Mouse (Mus musculus) hindbrain, embryonic 15.5 days (tissue): ENCODE results near the gene Hspa5. TPM values are rescaled to one million over a fixed set of nuclear protein-coding genes. Genes with fewer than 3 reads are reported as not detected.
"Not testable (repeated sequence)": the region's sequence is repeated elsewhere in the genome, so short reads cannot be mapped to it uniquely, and the experiment has no call there.

Experiments used
- ATAC-seq: fragments of 200-750 bp; cut with Nextera tagmentation; 2 replicates; pipeline ENCODE4 v1.8.0; 2017; ENCODE audit warnings: low read depth, moderate number of reproducible peaks, moderate TSS enrichment; ENCODE audit not compliant: low FRiP score
- H3K27ac ChIP-seq: fragments of 300-500 bp; sonication (generic); replicated peaks from 2 replicates; pipeline ENCODE4 v1.5.1; 2015; ENCODE audit warnings: mild to moderate bottlenecking, inconsistent platforms
- H3K27me3 ChIP-seq: fragments of 300-500 bp; sonication (generic); 2 replicates; pipeline ENCODE4 v1.6.1; 2015; ENCODE audit warnings: control low read depth, inconsistent platforms
- H3K36me3 ChIP-seq: fragments of 300-500 bp; sonication (generic); 2 replicates; pipeline ENCODE4 v1.6.1; 2015; ENCODE audit warnings: control low read depth, inconsistent platforms
- H3K4me1 ChIP-seq: fragments of 300-500 bp; sonication (generic); replicated peaks from 2 replicates; pipeline ENCODE4 v1.6.1; 2015; ENCODE audit warnings: control low read depth, inconsistent platforms
- H3K4me2 ChIP-seq: fragments of 300-500 bp; sonication (generic); 2 replicates; pipeline ENCODE4 v1.6.1; 2015; ENCODE audit warnings: moderate library complexity, mild to moderate bottlenecking, inconsistent platforms
- H3K4me3 ChIP-seq: fragments of 300-500 bp; sonication (generic); 2 replicates; pipeline ENCODE4 v1.5.1; 2015; ENCODE audit warnings: mild to moderate bottlenecking, inconsistent platforms
- H3K9ac ChIP-seq: fragments of 300-500 bp; sonication (generic); 2 replicates; pipeline ENCODE4 v1.6.1; 2015; ENCODE audit warnings: inconsistent platforms
- H3K9me3 ChIP-seq: fragments of 300-500 bp; sonication (generic); 2 replicates; pipeline ENCODE4 v1.6.1; 2016; ENCODE audit warnings: control low read depth, inconsistent platforms
- WGBS: fragments of 180-500 bp; shearing (Covaris S2); methylation state at CpG from one replicate; pipeline ENCODE4 v1.1.7; 2015; 5-methylcytosine and 5-hydroxymethylcytosine counted together
- polyA plus RNA-seq: library from polyadenylated mRNA; unstranded; fragments of >200 nt; fragmentation: Nextera tagmentation; extraction: Ambion mirVana; gene quantifications from 2 replicates; pipeline ENCODE4 v1.2.1, GENCODE M21; 2015

Hspa5 gene
- polyA plus RNA-seq, 1 experiment from 2014 or later: 436 TPM

DNA sequence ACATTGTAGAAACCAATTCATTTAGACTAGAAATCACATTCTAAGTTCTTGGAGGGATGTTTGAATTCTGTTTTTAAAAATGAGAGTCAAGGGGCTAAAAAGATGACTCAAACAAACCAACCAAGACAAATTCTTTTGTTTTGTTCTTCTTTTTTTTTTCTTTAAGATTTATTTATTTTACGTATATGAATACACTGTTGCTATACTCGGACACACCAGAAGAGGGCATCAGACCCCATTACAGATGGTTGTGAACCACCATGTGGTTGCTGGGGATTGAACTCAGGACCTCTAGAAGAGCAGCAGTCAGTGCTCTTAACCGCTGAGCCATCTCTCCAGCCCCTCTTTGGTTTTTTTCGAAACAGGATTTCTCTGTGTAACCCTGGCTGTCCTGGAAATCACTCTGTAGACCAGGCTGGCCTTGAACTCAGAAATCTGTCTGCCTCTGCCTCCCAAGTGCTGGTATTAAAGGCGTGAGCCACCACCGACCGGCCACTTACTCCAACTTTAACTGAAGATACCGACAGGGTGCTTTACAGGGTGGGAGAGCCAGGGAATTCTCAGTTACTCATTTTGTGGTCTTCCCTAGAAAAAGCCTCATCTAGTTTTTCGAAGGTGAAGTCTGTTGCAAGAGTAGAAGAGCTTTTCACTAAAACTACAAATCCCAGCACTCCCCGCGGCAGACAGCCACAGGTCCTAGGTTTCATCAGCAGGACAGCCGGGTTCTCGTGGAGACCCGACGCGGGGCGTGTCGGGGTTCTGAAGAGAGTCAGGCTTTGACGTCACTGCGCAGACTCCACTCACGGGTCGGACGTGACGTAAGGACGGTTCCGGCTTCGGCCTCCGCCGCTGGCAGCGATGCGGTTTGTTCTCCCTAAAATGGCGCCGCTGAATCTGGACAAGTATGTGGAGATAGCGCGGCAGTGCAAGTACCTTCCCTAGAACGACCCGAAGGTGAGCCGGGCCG, 30.0 kb downstream of the Hspa5 start:
- peaks cover 24% of the 10 kb centered on the region for H3K4me1 ChIP-seq
- 0 out of 2 replicates have a peak, but pooled peaks cover 2% of the 10 kb centered on the region for H3K36me3 ChIP-seq
- no peaks in the 10 kb centered on the region for H3K27me3 ChIP-seq
- 5% methylated on average over 39 of the region's 39 CpGs for WGBS
- H3K9me3 ChIP-seq: no peaks in the 10 kb centered on the region
- peak; percentile 97 for ATAC-seq
- H3K9ac ChIP-seq: peak overlapping the region; percentile 87
- H3K4me3 ChIP-seq: peak overlapping the region; percentile 77
- H3K27ac ChIP-seq: peak overlapping the region; percentile 90
- H3K4me2 ChIP-seq: peak overlapping the region; percentile 75

GRCm38 (mm10) chr2:34802565-34803245, 30.9 kb downstream of the Hspa5 start:
- H3K9me3 ChIP-seq, H3K36me3 ChIP-seq, H3K27me3 ChIP-seq: not testable (repeated sequence)
- peak; percentile 28; the same call in 1 of the 2 replicates for ATAC-seq
- H3K4me1 ChIP-seq: peaks cover 24% of the 10 kb centered on the region
- H3K4me3 ChIP-seq: peak overlapping the region; percentile 77
- H3K4me2 ChIP-seq: peak overlapping the region; percentile 75
- WGBS: under 1% methylated on average over 30 of the region's 32 CpGs
- H3K27ac ChIP-seq: peak overlapping the region; percentile 90
- peak overlapping the region; percentile 87 for H3K9ac ChIP-seq

DNA sequence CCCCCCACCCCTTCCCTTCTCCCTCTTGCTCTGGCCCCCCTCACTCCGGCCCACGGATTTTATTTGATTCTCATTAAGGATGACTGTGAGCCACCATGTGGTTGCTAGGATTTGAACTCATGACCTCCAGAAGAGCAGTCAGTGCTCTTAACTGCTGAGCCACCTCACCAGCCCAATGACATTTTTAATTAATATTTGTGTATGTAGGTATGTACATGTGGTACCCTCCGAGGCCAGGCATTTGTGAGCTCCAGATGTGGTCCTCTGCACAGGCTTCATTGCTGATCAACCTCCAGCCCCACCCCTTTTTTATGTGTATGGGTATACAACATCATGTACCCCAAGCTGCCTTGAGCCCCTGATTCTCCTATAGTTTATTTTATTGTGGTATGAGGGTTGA, 32.0 kb downstream of the Hspa5 start:
- no peak overlapping the region for H3K27ac ChIP-seq
- peaks cover 11% of the 10 kb centered on the region for H3K36me3 ChIP-seq
- H3K4me2 ChIP-seq: peak overlapping the region; percentile 75
- H3K27me3 ChIP-seq: no peaks in the 10 kb centered on the region
- H3K4me3 ChIP-seq: peak overlapping the region; percentile 12; the same call in 1 of the 2 replicates
- 72% methylated on average over 3 of the region's 3 CpGs for WGBS
- peaks cover 24% of the 10 kb centered on the region for H3K4me1 ChIP-seq
- H3K9ac ChIP-seq: 0 out of 2 replicates have a peak overlapping the region, but pooled peaks have one; percentile 25
- H3K9me3 ChIP-seq: no peaks in the 10 kb centered on the region
- no peak for ATAC-seq

- Histone ChIP-seq H3K27ac (no peak overlapping the region), H3K4me1 (peaks cover 21% of the 10 kb centered on the region), H3K36me3 (peaks cover 13% of the 10 kb centered on the region), H3K9me3 (no peaks in the 10 kb centered on the region), H3K4me2 (0 out of 2 replicates have a peak overlapping the region, but pooled peaks have one; percentile 75), H3K4me3 (no peak overlapping the region), H3K9ac (no peak overlapping the region), H3K27me3 (no peaks in the 10 kb centered on the region)
- no peak for ATAC-seq
- WGBS: 96% methylated on average over 2 of the region's 2 CpGs
These were observed 32.4 kb downstream of the Hspa5 start for GRCm38 (mm10) chr2:34804172-34804571.

- no peak overlapping the region for H3K4me3 ChIP-seq
These were observed 33.0 kb downstream of the Hspa5 start for GRCm38 (mm10) chr2:34804815-34805214.

DNA sequence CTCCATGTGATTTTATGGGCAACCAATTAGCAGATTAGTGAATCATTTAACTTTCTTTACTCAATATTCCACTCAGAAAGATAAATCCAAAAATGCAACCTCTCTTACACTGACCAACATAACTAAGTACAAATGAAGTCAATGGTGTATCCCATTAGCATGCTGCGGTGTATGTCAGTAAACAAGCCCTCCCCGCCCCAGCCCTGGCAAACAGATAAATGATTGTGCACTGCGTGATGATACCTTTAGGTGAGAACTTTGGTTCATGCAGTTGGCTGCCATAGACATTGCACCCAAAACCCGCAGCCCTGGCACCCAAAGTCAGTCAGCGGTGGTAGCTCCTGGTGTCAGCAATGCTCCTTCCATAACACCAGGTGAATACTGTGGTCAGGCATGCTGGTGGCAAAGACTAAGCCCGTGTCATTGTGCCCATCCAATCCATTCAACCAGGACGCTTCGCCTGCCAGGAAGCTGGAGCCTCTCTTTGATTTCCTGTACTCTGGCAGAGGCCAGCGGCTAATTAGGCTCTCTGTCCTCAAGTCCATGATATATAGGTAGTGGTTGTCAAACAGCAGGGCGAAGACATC, 33.7 kb downstream of the Hspa5 start:
- H3K36me3 ChIP-seq: peaks cover 13% of the 10 kb centered on the region

More at GRCm38 (mm10) chr2:34804815-34805214, 33.0 kb downstream of the Hspa5 start:
- no peak overlapping the region for H3K27ac ChIP-seq
- H3K4me2 ChIP-seq: no peak overlapping the region
- no peak overlapping the region for H3K9ac ChIP-seq
- H3K4me1 ChIP-seq: peaks cover 19% of the 10 kb centered on the region
- no peaks in the 10 kb centered on the region for H3K27me3 ChIP-seq
- H3K9me3 ChIP-seq: no peaks in the 10 kb centered on the region
- WGBS: 79% methylated on average over 1 of the region's 1 CpGs
- peaks cover 13% of the 10 kb centered on the region for H3K36me3 ChIP-seq
- no peak for ATAC-seq

GRCm38 (mm10) chr2:34808057-34808456, 36.3 kb downstream of the Hspa5 start:
- H3K36me3 ChIP-seq: peaks cover 34% of the 10 kb centered on the region
- H3K4me3 ChIP-seq: no peak overlapping the region
- no peaks in the 10 kb centered on the region for H3K9me3 ChIP-seq
- H3K27me3 ChIP-seq: no peaks in the 10 kb centered on the region
- 93% methylated on average over 2 of the region's 2 CpGs for WGBS
- no peak overlapping the region for H3K4me2 ChIP-seq
- H3K9ac ChIP-seq: no peak overlapping the region
- H3K27ac ChIP-seq: no peak overlapping the region
- H3K4me1 ChIP-seq: peaks cover 16% of the 10 kb centered on the region
- ATAC-seq: no peak

More for the DNA sequence above, 33.7 kb downstream of the Hspa5 start:
- ATAC-seq: no peak
- Histone ChIP-seq H3K9me3 (no peaks in the 10 kb centered on the region), H3K9ac (no peak overlapping the region), H3K27ac (no peak overlapping the region), H3K4me3 (no peak overlapping the region), H3K4me1 (peaks cover 16% of the 10 kb centered on the region), H3K27me3 (no peaks in the 10 kb centered on the region), H3K4me2 (no peak overlapping the region)
- 92% methylated on average over 10 of the region's 10 CpGs for WGBS

DNA sequence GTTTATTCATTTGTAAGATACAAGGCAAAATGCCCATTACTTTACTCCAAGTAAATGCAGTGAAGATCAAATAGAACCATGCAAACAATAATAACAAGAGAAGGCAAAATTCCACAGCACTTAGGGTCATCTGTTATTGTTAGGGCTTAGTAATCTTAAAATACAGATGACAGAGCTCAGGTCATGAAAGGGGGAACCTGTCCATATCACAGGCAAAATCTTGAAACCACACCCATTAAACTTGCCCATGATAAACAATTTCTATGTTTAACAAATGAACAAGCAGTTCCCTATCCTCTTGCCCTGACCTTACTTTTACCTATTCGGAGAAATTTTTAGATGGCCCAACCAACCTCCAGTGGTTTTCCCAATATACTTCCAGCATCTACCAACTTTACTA, 37.8 kb downstream of the Hspa5 start:
- H3K27me3 ChIP-seq: no peaks in the 10 kb centered on the region
- peaks cover 4% of the 10 kb centered on the region; the same call in 1 of the 2 replicates for H3K4me1 ChIP-seq
- WGBS: 100% methylated on average over 1 of the region's 1 CpGs
- ATAC-seq: no peak
- no peak overlapping the region for H3K27ac ChIP-seq
- no peaks in the 10 kb centered on the region for H3K9me3 ChIP-seq
- H3K9ac ChIP-seq: no peak overlapping the region
- H3K4me2 ChIP-seq: no peak overlapping the region
- H3K4me3 ChIP-seq: no peak overlapping the region
- peaks cover 35% of the 10 kb centered on the region for H3K36me3 ChIP-seq

GRCm38 (mm10) chr2:34810775-34811174, 39.0 kb downstream of the Hspa5 start:
- Histone ChIP-seq H3K27me3 (no peaks in the 10 kb centered on the region), H3K9ac (no peak overlapping the region), H3K4me1 (no peaks in the 10 kb centered on the region), H3K27ac (no peak overlapping the region), H3K9me3 (no peaks in the 10 kb centered on the region), H3K36me3 (peaks cover 38% of the 10 kb centered on the region), H3K4me2 (no peak overlapping the region), H3K4me3 (no peak overlapping the region)
- ATAC-seq: no peak
- WGBS: 93% methylated on average over 3 of the region's 3 CpGs

GRCm38 (mm10) chr2:34812706-34813105, 40.9 kb downstream of the Hspa5 start:
- H3K9me3 ChIP-seq: no peaks in the 10 kb centered on the region
- H3K4me1 ChIP-seq: no peaks in the 10 kb centered on the region
- H3K27ac ChIP-seq: no peak overlapping the region
- no peak overlapping the region for H3K4me2 ChIP-seq
- no peak for ATAC-seq
- peaks cover 43% of the 10 kb centered on the region for H3K36me3 ChIP-seq
- 87% methylated on average over 7 of the region's 7 CpGs for WGBS
- H3K27me3 ChIP-seq: no peaks in the 10 kb centered on the region
- no peak overlapping the region for H3K4me3 ChIP-seq
- no peak overlapping the region for H3K9ac ChIP-seq

GRCm38 (mm10) chr2:34815893-34816292, 44.1 kb downstream of the Hspa5 start:
- not testable (repeated sequence) for ATAC-seq, H3K4me3 ChIP-seq, H3K4me2 ChIP-seq, H3K9ac ChIP-seq, H3K4me1 ChIP-seq, H3K27ac ChIP-seq, H3K9me3 ChIP-seq, H3K27me3 ChIP-seq
- 98% methylated on average over 2 of the region's 2 CpGs for WGBS
- peaks cover 31% of the 10 kb centered on the region for H3K36me3 ChIP-seq
